ENCODE assay signal across 7 mouse cellular contexts in the genomic region with DNA sequence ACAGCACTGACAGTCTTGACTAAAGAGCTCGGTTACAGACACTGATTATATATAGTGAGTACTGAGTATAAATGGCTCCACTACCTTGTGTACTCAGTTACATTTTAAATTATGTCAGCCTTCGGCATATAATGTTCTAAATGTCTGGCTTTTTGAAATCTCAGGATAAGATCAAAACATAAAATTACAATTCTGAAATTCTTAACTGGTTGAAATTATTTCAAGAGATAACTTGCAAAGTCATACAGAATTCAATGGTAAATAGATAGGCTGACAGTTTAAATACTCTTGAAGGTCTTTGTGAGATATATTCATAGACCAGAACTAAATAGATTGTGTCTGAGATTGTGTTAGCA. TPM values are rescaled to one million over a fixed set of nuclear protein-coding genes. Genes with fewer than 3 reads are reported as not detected.
DNase-seq lines count a peak whose midpoint lies in the region; ATAC-seq and TF ChIP-seq lines count a peak whose summit lies in the region.

No protein-coding gene starts in this region.

- no peaks in the 10 kb centered on the region for H3K27me3 ChIP-seq in lung, embryonic 15.5 days
- no peaks in the 10 kb centered on the region for H3K27me3 ChIP-seq in embryonic facial prominence, embryonic 15.5 days
- H3K27me3 ChIP-seq in limb, embryonic 10.5 days (ENCODE audit: low read depth, poor library complexity, severe bottlenecking) = no peaks in the 10 kb centered on the region

- DNase-seq in lung, postnatal 25 days (ENCODE audit: low spot score) = no peak
- no peak for DNase-seq in limb, embryonic 10.5 days (ENCODE audit: low spot score)
- DNase-seq in urinary bladder, postnatal 36 days (ENCODE audit: low spot score in 2 of 2) = no peak
- no peak for DNase-seq in right cerebral cortex, adult 18-20 months

- TF ChIP-seq CTCF in olfactory bulb, adult 2 months (IDR thresholded peaks at IDR 0.05; ENCODE audit: insufficient read depth, low read depth, low read length) = no peak

- H3K4me2 ChIP-seq in lung, embryonic 15.5 days = peak overlapping the region; percentile 73
- peak overlapping the region; percentile 63 for H3K4me2 ChIP-seq in embryonic facial prominence, embryonic 15.5 days (replicated peaks)

- WGBS in lung, embryonic 15.5 days = 53% methylated on average over 2 of the region's 2 CpGs
- 48% methylated on average over 2 of the region's 2 CpGs for WGBS in embryonic facial prominence, embryonic 15.5 days
- 67% methylated on average over 2 of the region's 2 CpGs for WGBS in limb, embryonic 10.5 days
- 39% methylated on average over 2 of the region's 2 CpGs for WGBS in olfactory bulb, adult 2 months

- no peak for TF ChIP-seq POLR2A in olfactory bulb, adult 2 months (IDR thresholded peaks at IDR 0.05; ENCODE audit: insufficient read depth, low read depth, low read length)

- peak overlapping the region; percentile 89 for H3K9ac ChIP-seq in lung, embryonic 15.5 days
- peak overlapping the region; percentile 80 for H3K9ac ChIP-seq in embryonic facial prominence, embryonic 15.5 days

- H3K4me3 ChIP-seq in lung, embryonic 15.5 days = peak overlapping the region; percentile 74
- H3K4me3 ChIP-seq in embryonic facial prominence, embryonic 15.5 days (replicated peaks) = peak overlapping the region; percentile 70
- peak overlapping the region; percentile 82 for H3K4me3 ChIP-seq in limb, embryonic 10.5 days
- H3K4me3 ChIP-seq in olfactory bulb, adult 2 months (ENCODE audit: insufficient read depth, low read depth, low read length) = peak overlapping the region; percentile 84

- H3K9me3 ChIP-seq in lung, embryonic 15.5 days = no peaks in the 10 kb centered on the region
- no peaks in the 10 kb centered on the region for H3K9me3 ChIP-seq in embryonic facial prominence, embryonic 15.5 days (replicated peaks)
- no peaks in the 10 kb centered on the region for H3K9me3 ChIP-seq in limb, embryonic 10.5 days (replicated peaks)

- H3K27ac ChIP-seq in lung, embryonic 15.5 days = peak overlapping the region; percentile 98
- H3K27ac ChIP-seq in embryonic facial prominence, embryonic 15.5 days (replicated peaks) = peak overlapping the region; percentile 95
- H3K27ac ChIP-seq in limb, embryonic 10.5 days = peak overlapping the region; percentile 99
- H3K27ac ChIP-seq in olfactory bulb, adult 2 months (ENCODE audit: insufficient read depth, low read depth, low read length) = peak overlapping the region; percentile 99

- no peaks in the 10 kb centered on the region for H3K36me3 ChIP-seq in lung, embryonic 15.5 days
- no peaks in the 10 kb centered on the region for H3K36me3 ChIP-seq in embryonic facial prominence, embryonic 15.5 days
- H3K36me3 ChIP-seq in limb, embryonic 10.5 days = no peaks in the 10 kb centered on the region

- H3K4me1 ChIP-seq in lung, embryonic 15.5 days = 0 out of 2 replicates have a peak, but pooled peaks cover 4% of the 10 kb centered on the region
- H3K4me1 ChIP-seq in embryonic facial prominence, embryonic 15.5 days = no peaks in the 10 kb centered on the region
- H3K4me1 ChIP-seq in limb, embryonic 10.5 days = no peaks in the 10 kb centered on the region
- no peaks in the 10 kb centered on the region for H3K4me1 ChIP-seq in olfactory bulb, adult 2 months (ENCODE audit: control insufficient read depth, insufficient read depth, low read length)

- ATAC-seq in lung, embryonic 15.5 days (ENCODE audit: borderline replicate concordance, extremely low read depth, low FRiP score, low TSS enrichment) = no peak
- ATAC-seq in embryonic facial prominence, embryonic 15.5 days (ENCODE audit: insufficient number of reproducible peaks, low FRiP score, low TSS enrichment, low read depth) = no peak

RNA-seq across cellular contexts. Expression of a gene that starts 0.8 kb away (rescaled TPM):
- polyA plus RNA-seq in lung, embryonic 15.5 days (2015; fragmentation: Nextera tagmentation; extraction: Ambion mirVana) = 4.0 and 4.9 TPM in 2 replicates
- 2.2 and 2.8 TPM in 2 replicates for polyA plus RNA-seq in embryonic facial prominence, embryonic 15.5 days (2015; fragmentation: Nextera tagmentation; extraction: Ambion mirVana)
- polyA plus RNA-seq in limb, embryonic 10.5 days (2016; fragmentation: Nextera tagmentation; extraction: Ambion mirVana) = 2.8 TPM in 2 replicates
- not detected in 2 replicates for polyA plus RNA-seq in olfactory bulb, adult 2 months (2012; ENCODE audit: insufficient read depth, insufficient read length, low replicate concordance, missing spikeins)

RNA-seq across cellular contexts. Expression of a gene that starts 35.0 kb away (rescaled TPM):
- polyA plus RNA-seq in lung, embryonic 15.5 days (2015; fragmentation: Nextera tagmentation; extraction: Ambion mirVana) = 76.3 and 78.8 TPM in 2 replicates
- polyA plus RNA-seq in embryonic facial prominence, embryonic 15.5 days (2015; fragmentation: Nextera tagmentation; extraction: Ambion mirVana) = 72.2 and 74.6 TPM in 2 replicates
- 84.4 and 85.5 TPM in 2 replicates for polyA plus RNA-seq in limb, embryonic 10.5 days (2016; fragmentation: Nextera tagmentation; extraction: Ambion mirVana)
- polyA plus RNA-seq in olfactory bulb, adult 2 months (2012; ENCODE audit: insufficient read depth, insufficient read length, low replicate concordance, missing spikeins) = not detected in 2 replicates

RNA-seq across cellular contexts. Expression of a gene that starts 56.4 kb away (rescaled TPM):
- 41.8 and 42.8 TPM in 2 replicates for polyA plus RNA-seq in lung, embryonic 15.5 days (2015; fragmentation: Nextera tagmentation; extraction: Ambion mirVana)
- polyA plus RNA-seq in embryonic facial prominence, embryonic 15.5 days (2015; fragmentation: Nextera tagmentation; extraction: Ambion mirVana) = 32.8 and 36.9 TPM in 2 replicates
- polyA plus RNA-seq in limb, embryonic 10.5 days (2016; fragmentation: Nextera tagmentation; extraction: Ambion mirVana) = 50.3 and 61.9 TPM in 2 replicates
- not detected in 2 replicates for polyA plus RNA-seq in olfactory bulb, adult 2 months (2012; ENCODE audit: insufficient read depth, insufficient read length, low replicate concordance, missing spikeins)

RNA-seq across cellular contexts. Expression of a gene that starts 56.6 kb away (rescaled TPM):
- 0.72 and 0.91 TPM in 2 replicates for polyA plus RNA-seq in lung, embryonic 15.5 days (2015; fragmentation: Nextera tagmentation; extraction: Ambion mirVana)
- 0.46 and 0.87 TPM in 2 replicates for polyA plus RNA-seq in embryonic facial prominence, embryonic 15.5 days (2015; fragmentation: Nextera tagmentation; extraction: Ambion mirVana)
- 0.15 TPM in 1 of 2 replicates, not detected in the other for polyA plus RNA-seq in limb, embryonic 10.5 days (2016; fragmentation: Nextera tagmentation; extraction: Ambion mirVana)
- polyA plus RNA-seq in olfactory bulb, adult 2 months (2012; ENCODE audit: insufficient read depth, insufficient read length, low replicate concordance, missing spikeins) = not detected in 2 replicates
